Mouse (Mus musculus) testis, adult 2 months (tissue): ENCODE measurements around the gene Haghl.

Experiments
- CTCF ChIP-seq: fragments of 200-500 bp; IDR thresholded peaks from 2 replicates; pipeline ENCODE4 v1.5.1; 2012; ENCODE audit warnings: low read depth, mild to moderate bottlenecking, inconsistent platforms, low read length, moderate library complexity; ENCODE audit not compliant: control insufficient read depth, insufficient read depth, insufficient replicate concordance
- POLR2A ChIP-seq: fragments of 200-500 bp; IDR thresholded peaks from 2 replicates; pipeline ENCODE4 v1.6.1; 2012; ENCODE audit warnings: low read depth, mild to moderate bottlenecking, inconsistent platforms, low read length, moderate library complexity; ENCODE audit not compliant: control insufficient read depth

GRCm38 (mm10) chr17:25743831-25744230 is 41.6 kb downstream of the Haghl start:
- TF ChIP-seq POLR2A (no peak), CTCF (no peak)
